Mouse (Mus musculus) hindbrain, postnatal 0 days (tissue): ENCODE results near the gene She. TPM values are rescaled to one million over a fixed set of nuclear protein-coding genes. Genes with fewer than 3 reads are reported as not detected.

Experiments used
- ATAC-seq: fragments of 200-750 bp; cut with Nextera tagmentation; 2 replicates; pipeline ENCODE4 v1.8.0; 2017; ENCODE audit warnings: mild to moderate bottlenecking, moderate TSS enrichment, moderate library complexity
- DNase-seq: peaks from one replicate; pipeline ENCODE4 v3.0.0-alpha.2; 2015; ENCODE audit warnings: low spot score
- H3K27ac ChIP-seq: fragments of 300-500 bp; sonication (generic); 2 replicates; pipeline ENCODE4 v1.5.1; 2014; ENCODE audit warnings: mild to moderate bottlenecking
- H3K27me3 ChIP-seq: fragments of 300-500 bp; sonication (generic); 2 replicates; pipeline ENCODE4 v1.6.1; 2014; ENCODE audit warnings: low read length, mixed read lengths; ENCODE audit not compliant: insufficient read depth
- H3K36me3 ChIP-seq: fragments of 300-500 bp; sonication (generic); 2 replicates; pipeline ENCODE4 v1.6.1; 2014; ENCODE audit warnings: low read length, mixed read lengths; ENCODE audit not compliant: insufficient read depth
- H3K4me1 ChIP-seq: fragments of 300-500 bp; sonication (generic); 2 replicates; pipeline ENCODE4 v1.6.1; 2014; ENCODE audit warnings: antibody characterized with exemption, low read length, mixed read lengths; ENCODE audit not compliant: insufficient read depth
- H3K4me2 ChIP-seq: fragments of 300-500 bp; sonication (generic); 2 replicates; pipeline ENCODE4 v1.6.1; 2014; ENCODE audit warnings: low read depth, mild to moderate bottlenecking, low read length, moderate library complexity, mixed read lengths
- H3K4me3 ChIP-seq: fragments of 300-500 bp; sonication (generic); 2 replicates; pipeline ENCODE4 v1.5.1; 2014; ENCODE audit warnings: low read length
- H3K9ac ChIP-seq: fragments of 300-500 bp; sonication (generic); replicated peaks from 2 replicates; pipeline ENCODE4 v1.6.1; 2014; ENCODE audit warnings: mild to moderate bottlenecking, low read length, moderate library complexity, mixed read lengths
- H3K9me3 ChIP-seq: fragments of 300-500 bp; sonication (generic); 2 replicates; pipeline ENCODE4 v1.6.1; 2016; ENCODE audit warnings: low read length, mixed read lengths
- CTCF ChIP-seq: IDR thresholded peaks from 2 replicates; pipeline ENCODE4 v1.5.1; 2016; ENCODE audit warnings: antibody characterized with exemption, control low read depth, low read depth
- WGBS: fragments of 180-500 bp; shearing (Covaris S2); extraction: QIAGEN DNeasy Blood & Tissue Kit; methylation state at CpG from one replicate; pipeline ENCODE4 v1.1.7; 2014; 5-methylcytosine and 5-hydroxymethylcytosine counted together
- polyA plus RNA-seq: library from polyadenylated mRNA; unstranded; fragments of >200 nt; fragmentation: Nextera tagmentation; extraction: Ambion mirVana; gene quantifications from 2 replicates; pipeline ENCODE4 v1.2.1, GENCODE M21; 2015
- total RNA-seq: library from RNA; depleted of rRNA; stranded (reverse); fragments of >200 nt; gene quantifications from 2 replicates; pipeline ENCODE4 v1.2.3, GENCODE M21; 2014; rRNA removed

The She gene
- total and polyA plus RNA-seq, 2 experiments from 2014 or later: 1.1 to 1.9 TPM

- 70% methylated on average over 8 of the region's 8 CpGs for WGBS
- H3K27me3 ChIP-seq: no peaks in the 10 kb centered on the region
- no peak for TF ChIP-seq CTCF
Measured at GRCm38 (mm10) chr3:89899511-89899908, 68.3 kb downstream of the She start.

DNA sequence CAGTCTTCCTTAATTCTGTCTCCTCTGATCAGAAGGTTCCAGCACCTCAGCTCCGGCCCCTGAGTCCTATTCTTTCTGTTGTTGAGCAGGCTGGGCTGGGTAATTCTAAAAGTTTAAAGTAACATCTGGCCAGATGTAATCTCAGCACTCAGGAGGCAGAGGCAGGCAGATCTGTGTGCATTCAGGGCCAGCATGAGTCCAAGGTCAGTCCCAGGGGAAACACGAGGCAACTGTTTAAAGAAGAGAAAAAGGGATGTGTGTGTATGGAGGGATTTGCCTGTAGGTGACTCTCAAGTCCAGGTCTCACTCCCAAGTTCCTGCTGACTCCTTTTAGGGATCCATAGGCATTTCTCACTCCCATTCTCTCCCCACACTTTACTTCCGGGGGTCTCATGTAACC lies 76.7 kb downstream of the She start:
- Histone ChIP-seq H3K9me3 (no peaks in the 10 kb centered on the region), H3K9ac (no peak overlapping the region), H3K27me3 (no peaks in the 10 kb centered on the region), H3K4me2 (no peak overlapping the region), H3K4me3 (no peak overlapping the region), H3K27ac (no peak overlapping the region), H3K36me3 (no peaks in the 10 kb centered on the region), H3K4me1 (peaks cover 4% of the 10 kb centered on the region; the same call in 1 of the 2 replicates)
- ATAC-seq (no peak), DNase-seq (no peak)
- TF ChIP-seq CTCF: no peak
- WGBS: 86% methylated on average over 3 of the region's 3 CpGs

More at GRCm38 (mm10) chr3:89899511-89899908, 68.3 kb downstream of the She start:
- Histone ChIP-seq H3K9me3 (no peaks in the 10 kb centered on the region), H3K4me3 (no peak overlapping the region), H3K4me1 (no peaks in the 10 kb centered on the region), H3K27ac (no peak overlapping the region), H3K9ac (no peak overlapping the region), H3K36me3 (no peaks in the 10 kb centered on the region), H3K4me2 (no peak overlapping the region)
- ATAC-seq (no peak), DNase-seq (no peak)

Other genes with a start within 250 kb of the She start
- 73.6 and 78.0 TPM in 2 replicates for gene Adar, start 116.3 kb upstream of the She start, total RNA-seq
- 17.3 and 17.9 TPM in 2 replicates for gene Adar, start 116.3 kb upstream of the She start, polyA plus RNA-seq
- gene Chrnb2, start 66.7 kb upstream of the She start, total RNA-seq: 40.3 and 45.6 TPM in 2 replicates
- gene Chrnb2, start 66.7 kb upstream of the She start, polyA plus RNA-seq: 16.2 and 16.5 TPM in 2 replicates
- gene Ube2q1, start 57.8 kb upstream of the She start, total RNA-seq: 50.7 and 53.2 TPM in 2 replicates
- gene Ube2q1, start 57.8 kb upstream of the She start, polyA plus RNA-seq: 9.2 and 9.5 TPM in 2 replicates
- 0.68 and 1.8 TPM in 2 replicates for gene Il6ra, start 81.8 kb downstream of the She start, total RNA-seq
- 2.1 and 2.4 TPM in 2 replicates for gene Il6ra, start 81.8 kb downstream of the She start, polyA plus RNA-seq
- gene Atp8b2, start 132.1 kb downstream of the She start, total RNA-seq: 63.0 and 83.5 TPM in 2 replicates
- 9.8 and 10.9 TPM in 2 replicates for gene Atp8b2, start 132.1 kb downstream of the She start, polyA plus RNA-seq
- 41.6 and 43.7 TPM in 2 replicates for gene Hax1, start 167.4 kb downstream of the She start, total RNA-seq
- 74.1 and 81.6 TPM in 2 replicates for gene Hax1, start 167.4 kb downstream of the She start, polyA plus RNA-seq
- 95.6 and 110 TPM in 2 replicates for gene 4933434E20Rik, start 220.3 kb downstream of the She start, total RNA-seq
- gene 4933434E20Rik, start 220.3 kb downstream of the She start, polyA plus RNA-seq: 228 and 254 TPM in 2 replicates
- 83.1 and 102 TPM in 2 replicates for gene Ubap2l, start 221.3 kb downstream of the She start, total RNA-seq
- 109 and 113 TPM in 2 replicates for gene Ubap2l, start 221.3 kb downstream of the She start, polyA plus RNA-seq
- 136 and 142 TPM in 2 replicates for gene Tpm3, start 241.3 kb downstream of the She start, total RNA-seq
- gene Tpm3, start 241.3 kb downstream of the She start, polyA plus RNA-seq: 300 and 302 TPM in 2 replicates